Mouse (Mus musculus): ENCODE data around the gene Cfap54. TPM values are rescaled to one million over a fixed set of nuclear protein-coding genes. Genes with fewer than 3 reads are reported as not detected.

Cfap54 gene
- polyA plus RNA-seq, 1 experiment from 2014 or later: 2.7 TPM

- no peak overlapping the region for H3K4me3 ChIP-seq (replicated peaks; ENCODE audit: low read depth, low read length)
- WGBS: 91% methylated on average over 2 of the region's 2 CpGs
- H3K9me3 ChIP-seq (ENCODE audit: control insufficient read depth, low read length): no peaks in the 10 kb centered on the region
- H3K4me1 ChIP-seq (ENCODE audit: control insufficient read depth, insufficient read depth, low read length): no peaks in the 10 kb centered on the region
- ATAC-seq (ENCODE audit: low FRiP score, low TSS enrichment) (no peak), DNase-seq (no peak)
- no peaks in the 10 kb centered on the region for H3K27me3 ChIP-seq (ENCODE audit: control insufficient read depth, insufficient read depth, low read length)
- no peak overlapping the region for H3K9ac ChIP-seq (replicated peaks; ENCODE audit: low read length)
- no peak overlapping the region for H3K27ac ChIP-seq (replicated peaks; ENCODE audit: low read depth, low read length)
- H3K4me2 ChIP-seq (ENCODE audit: low read length): no peak overlapping the region
- no peaks in the 10 kb centered on the region for H3K36me3 ChIP-seq (ENCODE audit: control insufficient read depth, insufficient read depth, low read length)
Observed at GRCm38 (mm10) chr10:92990576-92990975, 90.8 kb downstream of the Cfap54 start.

- WGBS: 87% methylated on average over 3 of the region's 3 CpGs
- ATAC-seq (ENCODE audit: low FRiP score, low TSS enrichment) (no peak), DNase-seq (no peak)
- Histone ChIP-seq H3K4me1 (ENCODE audit: control insufficient read depth, insufficient read depth, low read length) (no peaks in the 10 kb centered on the region), H3K9me3 (ENCODE audit: control insufficient read depth, low read length) (no peaks in the 10 kb centered on the region), H3K36me3 (ENCODE audit: control insufficient read depth, insufficient read depth, low read length) (no peaks in the 10 kb centered on the region), H3K27ac (replicated peaks; ENCODE audit: low read depth, low read length) (no peak overlapping the region), H3K4me3 (replicated peaks; ENCODE audit: low read depth, low read length) (no peak overlapping the region), H3K4me2 (ENCODE audit: low read length) (no peak overlapping the region), H3K27me3 (ENCODE audit: control insufficient read depth, insufficient read depth, low read length) (no peaks in the 10 kb centered on the region), H3K9ac (replicated peaks; ENCODE audit: low read length) (no peak overlapping the region)
Observed at GRCm38 (mm10) chr10:92965134-92965533, 116.3 kb downstream of the Cfap54 start.

DNA sequence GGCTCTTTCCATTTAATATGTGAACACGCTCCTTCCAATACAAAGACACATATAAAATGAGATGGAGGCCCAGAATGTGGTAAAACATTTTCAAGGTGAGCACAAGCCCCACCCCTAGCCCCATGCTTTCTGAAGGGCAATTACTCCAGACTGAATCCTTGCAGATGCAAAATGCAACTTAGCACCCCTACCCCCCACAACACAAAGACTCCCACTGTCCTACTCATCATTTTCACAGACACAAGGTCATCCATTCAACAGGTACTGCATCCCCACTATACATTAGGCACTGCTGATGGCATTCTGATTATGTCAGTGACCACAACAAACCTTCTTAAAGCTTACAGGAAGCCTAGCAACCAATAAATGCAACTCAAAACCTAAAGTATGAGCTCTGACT, 131.4 kb downstream of the Cfap54 start:
- H3K4me2 ChIP-seq (ENCODE audit: low read length): no peak overlapping the region
- ATAC-seq (ENCODE audit: low FRiP score, low TSS enrichment) (no peak), DNase-seq (no peak)
- no peak overlapping the region for H3K27ac ChIP-seq (replicated peaks; ENCODE audit: low read depth, low read length)
- H3K4me1 ChIP-seq (ENCODE audit: control insufficient read depth, insufficient read depth, low read length): no peaks in the 10 kb centered on the region
- H3K9me3 ChIP-seq (ENCODE audit: control insufficient read depth, low read length): no peaks in the 10 kb centered on the region
- H3K36me3 ChIP-seq (ENCODE audit: control insufficient read depth, insufficient read depth, low read length): no peaks in the 10 kb centered on the region
- no peak overlapping the region for H3K9ac ChIP-seq (replicated peaks; ENCODE audit: low read length)
- no peak overlapping the region for H3K4me3 ChIP-seq (replicated peaks; ENCODE audit: low read depth, low read length)
- WGBS: 87% methylated on average over 1 of the region's 1 CpGs
- no peaks in the 10 kb centered on the region for H3K27me3 ChIP-seq (ENCODE audit: control insufficient read depth, insufficient read depth, low read length)

- Histone ChIP-seq H3K9me3 (ENCODE audit: control insufficient read depth, low read length) (no peaks in the 10 kb centered on the region), H3K27ac (replicated peaks; ENCODE audit: low read depth, low read length) (no peak overlapping the region), H3K4me3 (replicated peaks; ENCODE audit: low read depth, low read length) (no peak overlapping the region), H3K27me3 (ENCODE audit: control insufficient read depth, insufficient read depth, low read length) (no peaks in the 10 kb centered on the region), H3K4me1 (ENCODE audit: control insufficient read depth, insufficient read depth, low read length) (no peaks in the 10 kb centered on the region), H3K36me3 (ENCODE audit: control insufficient read depth, insufficient read depth, low read length) (no peaks in the 10 kb centered on the region), H3K9ac (replicated peaks; ENCODE audit: low read length) (no peak overlapping the region), H3K4me2 (ENCODE audit: low read length) (no peak overlapping the region)
- DNase-seq: no peak
- no peak for ATAC-seq (ENCODE audit: low FRiP score, low TSS enrichment)
- WGBS: 82% methylated on average over 7 of the region's 7 CpGs
Observed at GRCm38 (mm10) chr10:92942848-92943645, 138.4 kb downstream of the Cfap54 start.

- no peaks in the 10 kb centered on the region for H3K4me1 ChIP-seq (ENCODE audit: control insufficient read depth, insufficient read depth, low read length)
- H3K9ac ChIP-seq (replicated peaks; ENCODE audit: low read length): no peak overlapping the region
- H3K4me2 ChIP-seq (ENCODE audit: low read length): no peak overlapping the region
- no peaks in the 10 kb centered on the region for H3K9me3 ChIP-seq (ENCODE audit: control insufficient read depth, low read length)
- H3K36me3 ChIP-seq (ENCODE audit: control insufficient read depth, insufficient read depth, low read length): no peaks in the 10 kb centered on the region
- H3K4me3 ChIP-seq (replicated peaks; ENCODE audit: low read depth, low read length): no peak overlapping the region
- WGBS: 71% methylated on average over 1 of the region's 1 CpGs
- H3K27ac ChIP-seq (replicated peaks; ENCODE audit: low read depth, low read length): no peak overlapping the region
- no peak for ATAC-seq (ENCODE audit: low FRiP score, low TSS enrichment)
- H3K27me3 ChIP-seq (ENCODE audit: control insufficient read depth, insufficient read depth, low read length): no peaks in the 10 kb centered on the region
- DNase-seq: no peak
Observed at GRCm38 (mm10) chr10:92941616-92942015, 139.8 kb downstream of the Cfap54 start.

DNA sequence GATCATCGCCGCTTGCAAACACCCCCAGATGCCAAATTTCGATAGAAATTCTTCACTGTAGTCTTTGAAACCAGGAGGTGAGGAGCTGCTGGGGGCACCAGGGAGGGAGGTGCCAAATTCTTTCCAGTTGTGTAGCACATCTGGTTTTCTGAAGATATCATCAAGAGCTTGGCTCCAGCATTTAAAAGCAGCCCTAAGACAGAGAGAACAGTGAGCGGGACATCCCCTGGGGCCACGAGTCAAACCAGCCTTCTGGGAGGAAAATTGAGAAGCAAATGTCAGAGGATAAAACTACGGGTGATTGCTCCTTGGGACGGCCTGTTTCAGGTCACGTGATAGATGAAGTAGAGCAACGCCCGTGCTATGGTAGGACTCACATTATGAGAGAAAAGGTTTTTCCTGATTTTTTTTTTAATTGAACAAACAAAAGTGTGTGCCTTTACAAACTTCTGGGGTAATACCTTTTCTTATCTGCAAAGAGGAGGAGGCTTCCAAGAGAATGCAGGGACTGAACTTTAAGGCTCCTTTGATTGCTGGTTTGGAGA, 143.6 kb downstream of the Cfap54 start:
- no peak overlapping the region for H3K4me3 ChIP-seq (replicated peaks; ENCODE audit: low read depth, low read length)
- no peak overlapping the region for H3K4me2 ChIP-seq (ENCODE audit: low read length)
- no peak overlapping the region for H3K9ac ChIP-seq (replicated peaks; ENCODE audit: low read length)
- ATAC-seq (ENCODE audit: low FRiP score, low TSS enrichment) (no peak), DNase-seq (no peak)
- no peaks in the 10 kb centered on the region for H3K9me3 ChIP-seq (ENCODE audit: control insufficient read depth, low read length)
- H3K4me1 ChIP-seq (ENCODE audit: control insufficient read depth, insufficient read depth, low read length): no peaks in the 10 kb centered on the region
- H3K27ac ChIP-seq (replicated peaks; ENCODE audit: low read depth, low read length): no peak overlapping the region
- H3K27me3 ChIP-seq (ENCODE audit: control insufficient read depth, insufficient read depth, low read length): no peaks in the 10 kb centered on the region
- no peaks in the 10 kb centered on the region for H3K36me3 ChIP-seq (ENCODE audit: control insufficient read depth, insufficient read depth, low read length)
- 78% methylated on average over 10 of the region's 10 CpGs for WGBS

GRCm38 (mm10) chr10:92937091-92937490, 144.3 kb downstream of the Cfap54 start:
- Histone ChIP-seq H3K4me2 (ENCODE audit: low read length) (no peak overlapping the region), H3K9ac (replicated peaks; ENCODE audit: low read length) (no peak overlapping the region), H3K4me1 (ENCODE audit: control insufficient read depth, insufficient read depth, low read length) (no peaks in the 10 kb centered on the region), H3K4me3 (replicated peaks; ENCODE audit: low read depth, low read length) (no peak overlapping the region), H3K27ac (replicated peaks; ENCODE audit: low read depth, low read length) (no peak overlapping the region), H3K36me3 (ENCODE audit: control insufficient read depth, insufficient read depth, low read length) (no peaks in the 10 kb centered on the region), H3K27me3 (ENCODE audit: control insufficient read depth, insufficient read depth, low read length) (no peaks in the 10 kb centered on the region), H3K9me3 (ENCODE audit: control insufficient read depth, low read length) (no peaks in the 10 kb centered on the region)
- no peak for ATAC-seq (ENCODE audit: low FRiP score, low TSS enrichment)
- DNase-seq: no peak
- 89% methylated on average over 7 of the region's 7 CpGs for WGBS

GRCm38 (mm10) chr10:92934506-92934905, 146.9 kb downstream of the Cfap54 start:
- ATAC-seq (ENCODE audit: low FRiP score, low TSS enrichment) (no peak), DNase-seq (peak; percentile 32)
- Histone ChIP-seq H3K4me2 (ENCODE audit: low read length) (no peak overlapping the region), H3K4me3 (replicated peaks; ENCODE audit: low read depth, low read length) (no peak overlapping the region), H3K27ac (replicated peaks; ENCODE audit: low read depth, low read length) (no peak overlapping the region), H3K4me1 (ENCODE audit: control insufficient read depth, insufficient read depth, low read length) (no peaks in the 10 kb centered on the region), H3K9me3 (ENCODE audit: control insufficient read depth, low read length) (no peaks in the 10 kb centered on the region), H3K36me3 (ENCODE audit: control insufficient read depth, insufficient read depth, low read length) (no peaks in the 10 kb centered on the region), H3K9ac (replicated peaks; ENCODE audit: low read length) (no peak overlapping the region), H3K27me3 (ENCODE audit: control insufficient read depth, insufficient read depth, low read length) (no peaks in the 10 kb centered on the region)
- whole genome bisulfite sequencing: 50% methylated on average over 5 of the region's 5 CpGs

DNA sequence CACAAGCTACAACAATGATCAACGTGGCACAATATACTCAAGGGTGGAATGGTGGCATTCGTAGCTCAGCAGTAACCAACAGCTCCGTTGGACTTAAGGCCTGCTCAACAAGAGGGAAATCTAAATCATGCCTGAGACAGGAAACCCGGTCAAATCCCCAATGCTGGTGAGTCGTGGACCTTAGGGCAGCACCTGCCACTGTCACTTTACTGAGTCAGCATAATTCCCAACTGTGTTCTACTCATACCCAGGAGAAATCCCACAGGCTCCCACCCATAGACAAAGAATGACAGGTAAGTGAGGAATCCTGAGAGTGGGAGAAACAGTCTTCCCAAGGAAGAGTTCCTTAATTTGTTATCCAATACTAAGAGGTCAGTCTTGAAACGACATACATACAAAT, 147.8 kb downstream of the Cfap54 start:
- ATAC-seq (ENCODE audit: low FRiP score, low TSS enrichment) (no peak), DNase-seq (no peak)
- H3K36me3 ChIP-seq (ENCODE audit: control insufficient read depth, insufficient read depth, low read length): no peaks in the 10 kb centered on the region
- H3K4me3 ChIP-seq (replicated peaks; ENCODE audit: low read depth, low read length): no peak overlapping the region
- H3K27me3 ChIP-seq (ENCODE audit: control insufficient read depth, insufficient read depth, low read length): no peaks in the 10 kb centered on the region
- no peaks in the 10 kb centered on the region for H3K4me1 ChIP-seq (ENCODE audit: control insufficient read depth, insufficient read depth, low read length)
- H3K9me3 ChIP-seq (ENCODE audit: control insufficient read depth, low read length): no peaks in the 10 kb centered on the region
- H3K4me2 ChIP-seq (ENCODE audit: low read length): no peak overlapping the region
- WGBS: 86% methylated on average over 6 of the region's 6 CpGs
- H3K27ac ChIP-seq (replicated peaks; ENCODE audit: low read depth, low read length): no peak overlapping the region
- no peak overlapping the region for H3K9ac ChIP-seq (replicated peaks; ENCODE audit: low read length)

Measured in midbrain, embryonic 14.5 days (tissue).